ENCODE assay signal across 9 mouse cellular contexts in genomic region chr1:44553166-44553898, GRCm38 (mm10). TPM values are rescaled to one million over a fixed set of nuclear protein-coding genes. Genes with fewer than 3 reads are reported as not detected.
DNase-seq lines count a peak whose midpoint lies in the region; ATAC-seq lines count a peak whose summit lies in the region.
"Had no signal": no experiment of that assay in that cellular context is flagged by ENCODE, and none has a peak within 500 bp of the region (broad histone marks: within the 10 kb centered on the region; RNA-seq: fewer than 3 reads in every experiment).

No protein-coding gene starts in this region.

- no peaks in the 10 kb centered on the region for H3K27me3 ChIP-seq in stomach, embryonic 15.5 days (replicated peaks)

- WGBS in stomach, embryonic 15.5 days, result 27% methylated on average over 6 of the region's 6 CpGs

- H3K4me2 ChIP-seq in stomach, embryonic 15.5 days, result peak overlapping the region; percentile 77

- H3K36me3 ChIP-seq in stomach, embryonic 15.5 days, result no peaks in the 10 kb centered on the region

- no peaks in the 10 kb centered on the region for H3K9me3 ChIP-seq in stomach, embryonic 15.5 days
- H3K9me3 ChIP-seq: megakaryocyte, embryonic 14.5 days had no signal

- H3K27ac ChIP-seq in brown adipose tissue, adult 24 weeks (replicated peaks; ENCODE audit: low read depth, low read length), result no peak overlapping the region
- peak overlapping the region; percentile 89; the same call in 1 of the 2 replicates for H3K27ac ChIP-seq in stomach, embryonic 15.5 days

- intact Hi-C loops in heart, postnatal 25 days (cut with DNase I), result loop anchor here (2.0 to 10.0 kb wide), 4 partner anchors 34 to 1211 kb away; partner anchors contain the start of gene Col3a1

- H3K4me1 ChIP-seq in brown adipose tissue, adult 24 weeks (ENCODE audit: control insufficient read depth, insufficient read depth, insufficient read length, low read length), result peaks cover 6% of the 10 kb centered on the region; the same call in 1 of the 2 replicates
- H3K4me1 ChIP-seq in stomach, embryonic 15.5 days, result no peaks in the 10 kb centered on the region

- no peak for ATAC-seq in stomach, embryonic 15.5 days (ENCODE audit: insufficient read depth, low FRiP score, low read depth)

- peak; percentile 88 for DNase-seq in heart, adult 11 months
- DNase-seq in heart, postnatal 25 days (ENCODE audit: low spot score), result no peak
- DNase-seq in heart, adult 8-10 months (ENCODE audit: low spot score), result peak; percentile 45
- DNase-seq in kidney, adult 9 months, result peak; percentile 35
- DNase-seq in lung, postnatal 25 days (ENCODE audit: low spot score), result peak; percentile 43
- no peak for DNase-seq in T-cell, adult 2 months (ENCODE audit: low spot score)

- H3K9ac ChIP-seq in stomach, embryonic 15.5 days, result no peak overlapping the region

- H3K4me3 ChIP-seq in brown adipose tissue, adult 24 weeks (ENCODE audit: insufficient read depth, low read depth, low read length), result peak overlapping the region; percentile 39
- H3K4me3 ChIP-seq in stomach, embryonic 15.5 days (replicated peaks), result peak overlapping the region; percentile 79

RNA-seq across cellular contexts. Expression of gene Gulp1, which starts 2.0 kb away (rescaled TPM):
- total RNA-seq in heart, postnatal 25 days (2021), result 1 to 10 TPM; 4.3 to 8.9 TPM
- polyA plus RNA-seq in brown adipose tissue, adult 24 weeks (2012; ENCODE audit: insufficient read depth, insufficient read length, missing spikeins), result 5.8 and 7.1 TPM in 2 replicates
- total RNA-seq in heart, adult 8-10 months (2022), result 1 to 10 TPM; 3.8 to 8.3 (median 7.0) TPM
- 18.8 and 19.0 TPM in 2 replicates for polyA plus RNA-seq in stomach, embryonic 15.5 days (2015; fragmentation: Nextera tagmentation; extraction: Ambion mirVana)

Comparison
In these comparisons a context has a peak if more than half of its experiments do, and no peak if none do; other contexts are left out.
1. DNase-seq: peak in heart, adult 11 months (single experiment), heart, adult 8-10 months (single experiment), kidney, adult 9 months (single experiment) and lung, postnatal 25 days (single experiment); none in heart, postnatal 25 days (single experiment) and T-cell, adult 2 months (single experiment).